Mouse (Mus musculus) lung, adult 2 months (tissue): ENCODE results near the gene Kdm2a.

Experiments
- CTCF ChIP-seq: fragments of 200-500 bp; IDR thresholded peaks from 2 replicates; pipeline ENCODE4 v1.5.1; 2011; ENCODE audit warnings: mild to moderate bottlenecking, low read length, control low read depth; ENCODE audit not compliant: insufficient read depth
- POLR2A ChIP-seq: fragments of 200-500 bp; IDR thresholded peaks from 2 replicates; pipeline ENCODE4 v1.6.1; 2011; ENCODE audit warnings: low read depth, mild to moderate bottlenecking, control low read depth, low read length, borderline replicate concordance; ENCODE audit errors: extremely low read depth

DNA sequence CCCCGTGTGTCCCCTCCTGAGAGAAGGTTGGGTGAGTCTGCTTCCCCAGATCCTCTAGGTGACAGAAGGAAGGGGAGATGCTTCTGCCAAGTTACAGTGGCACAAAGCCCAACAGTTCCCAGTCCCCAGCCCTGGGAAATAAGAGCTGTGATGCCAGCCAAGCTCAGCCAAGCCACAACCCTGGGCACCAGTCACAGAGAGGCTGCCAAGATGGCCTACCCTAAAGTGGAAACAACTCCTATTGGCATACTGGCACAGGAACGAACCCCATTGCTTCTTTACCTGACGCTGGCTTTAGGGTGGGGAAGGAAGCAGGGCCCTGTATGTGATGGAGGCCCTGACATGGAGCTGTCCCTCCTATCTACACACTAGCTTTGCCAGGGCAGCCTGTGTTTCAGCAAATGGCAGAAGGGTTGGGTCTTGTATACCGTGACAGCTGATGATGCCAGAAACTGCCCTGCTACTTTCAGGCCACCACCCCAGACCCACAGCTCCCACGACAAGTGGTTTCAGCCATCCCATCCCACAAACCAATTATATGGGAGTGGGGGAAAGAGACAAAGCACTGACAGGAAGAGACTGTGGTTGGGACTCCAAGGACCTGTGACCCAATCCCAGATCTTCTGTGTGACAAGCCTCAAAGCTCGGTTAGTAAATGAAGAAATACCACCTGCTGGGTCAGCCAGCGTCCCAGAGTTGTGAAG lies 95.0 kb downstream of the Kdm2a start:
- TF ChIP-seq CTCF: no peak
- no peak for TF ChIP-seq POLR2A
